Mouse (Mus musculus): ENCODE measurements around the gene Scn5a. TPM values are rescaled to one million over a fixed set of nuclear protein-coding genes. Genes with fewer than 3 reads are reported as not detected.
A peak's percentile ranks its signal among the peaks of the same experiment; 100 is the strongest.

Scn5a gene
- total RNA-seq, 1 experiment, result 0.76 TPM

DNA sequence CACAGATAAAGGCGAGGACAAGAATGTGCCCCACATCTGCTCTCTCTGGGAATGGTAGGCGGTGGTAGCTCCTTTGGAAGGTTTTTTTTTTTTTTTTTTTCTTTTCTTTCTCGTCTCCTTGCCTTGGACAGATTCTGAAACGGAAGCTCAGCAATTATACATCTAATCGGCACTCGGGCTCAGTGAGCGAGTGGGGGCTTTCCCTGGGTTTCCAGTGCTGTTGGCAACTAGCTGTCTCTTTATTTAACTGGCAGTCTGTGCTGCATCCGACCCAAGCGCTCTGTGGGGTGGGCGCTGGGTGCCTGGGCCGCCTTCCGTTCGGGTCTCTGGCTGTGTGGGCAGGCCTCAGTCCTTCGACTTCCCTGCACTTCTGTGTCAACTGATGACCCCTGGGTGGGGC lies 5.8 kb downstream of the Scn5a start:
- Histone ChIP-seq H3K27ac (ENCODE audit: insufficient read depth, low read depth, low read length, poor library complexity, severe bottlenecking) (no peak overlapping the region), H3K4me3 (ENCODE audit: insufficient read depth in 1 of 2, low read depth in 1 of 2, low read length in 2 of 2, poor library complexity in 1 of 2, severe bottlenecking in 1 of 2) (no peak overlapping the region), H3K4me1 (ENCODE audit: control insufficient read depth in 2 of 2, insufficient read depth in 2 of 2, low read length in 2 of 2, poor library complexity in 1 of 2) (peaks cover 0 to 22% of the 10 kb centered on the region in 2 experiments; a peak in 2 of 4 replicates), H3K36me3 (ENCODE audit: control insufficient read depth, insufficient read depth, low read length, poor library complexity, severe bottlenecking) (no peaks in the 10 kb centered on the region), H3K9ac (ENCODE audit: insufficient read depth, low read depth, low read length, poor library complexity, severe bottlenecking) (no peak overlapping the region), H3K9me3 (ENCODE audit: control insufficient read depth, insufficient read depth, low read depth, low read length) (no peaks in the 10 kb centered on the region)
- TF ChIP-seq MAFK (IDR thresholded peaks at IDR 0.05; ENCODE audit: insufficient read depth, low read depth, low read length), result no peak
- TF ChIP-seq ZC3H11A (IDR thresholded peaks at IDR 0.05; ENCODE audit: borderline replicate concordance, low read depth, low read length), result no peak
- TF ChIP-seq ZNF384 (IDR thresholded peaks at IDR 0.05; ENCODE audit: low read depth, low read length), result no peak
- TF ChIP-seq HCFC1 (IDR thresholded peaks at IDR 0.05; ENCODE audit: borderline replicate concordance, insufficient read depth, low read length), result no peak
- no peak for TF ChIP-seq CHD2 (IDR thresholded peaks at IDR 0.05; ENCODE audit: low read depth, low read length)
- no peak for DNase-seq (ENCODE audit: low read depth, low spot score)
- in situ Hi-C loops (cut with MboI; ENCODE audit: low sequenced_read_pairs in 2 of 2, unreplicated experiment in 2 of 2), result loop anchor here in 1 of 2 experiments (10.0 kb wide), 1 partner anchor 108 kb away; no protein-coding TSS in a partner anchor

- H3K9me3 ChIP-seq (ENCODE audit: control insufficient read depth, insufficient read depth, low read depth, low read length), result no peaks in the 10 kb centered on the region
- in situ Hi-C loops (cut with MboI; ENCODE audit: low sequenced_read_pairs in 2 of 2, unreplicated experiment in 2 of 2), result loop anchor here in 1 of 2 experiments (10.0 kb wide), 1 partner anchor 107 kb away; no protein-coding TSS in a partner anchor
- no peak overlapping the region for H3K4me3 ChIP-seq (ENCODE audit: insufficient read depth in 1 of 2, low read depth in 1 of 2, low read length in 2 of 2, poor library complexity in 1 of 2, severe bottlenecking in 1 of 2)
- no peak overlapping the region for H3K27ac ChIP-seq (ENCODE audit: insufficient read depth, low read depth, low read length, poor library complexity, severe bottlenecking)
- H3K36me3 ChIP-seq (ENCODE audit: control insufficient read depth, insufficient read depth, low read length, poor library complexity, severe bottlenecking), result no peaks in the 10 kb centered on the region
- 0 out of 2 replicates have a peak, but pooled peaks have one; percentile 17 for TF ChIP-seq HCFC1 (IDR thresholded peaks at IDR 0.05; ENCODE audit: borderline replicate concordance, insufficient read depth, low read length)
- 0 out of 2 replicates have a peak, but pooled peaks have one; percentile 39 for TF ChIP-seq MAFK (IDR thresholded peaks at IDR 0.05; ENCODE audit: insufficient read depth, low read depth, low read length)
- no peak for TF ChIP-seq ZNF384 (IDR thresholded peaks at IDR 0.05; ENCODE audit: low read depth, low read length)
- peak; percentile 89 for DNase-seq (ENCODE audit: low read depth, low spot score)
- H3K9ac ChIP-seq (ENCODE audit: insufficient read depth, low read depth, low read length, poor library complexity, severe bottlenecking), result no peak overlapping the region
- peaks cover 0 to 27% of the 10 kb centered on the region in 2 experiments; a peak in 3 of 4 replicates for H3K4me1 ChIP-seq (ENCODE audit: control insufficient read depth in 2 of 2, insufficient read depth in 2 of 2, low read length in 2 of 2, poor library complexity in 1 of 2)
Observed at GRCm38 (mm10) chr9:119571411-119571888, 7.4 kb downstream of the Scn5a start.

GRCm38 (mm10) chr9:119570652-119571051 lies 8.2 kb downstream of the Scn5a start:
- peaks cover 0 to 31% of the 10 kb centered on the region in 2 experiments; a peak in 3 of 4 replicates for H3K4me1 ChIP-seq (ENCODE audit: control insufficient read depth in 2 of 2, insufficient read depth in 2 of 2, low read length in 2 of 2, poor library complexity in 1 of 2)
- no peak for TF ChIP-seq ZC3H11A (IDR thresholded peaks at IDR 0.05; ENCODE audit: borderline replicate concordance, low read depth, low read length)
- no peak for TF ChIP-seq HCFC1 (IDR thresholded peaks at IDR 0.05; ENCODE audit: borderline replicate concordance, insufficient read depth, low read length)
- no peaks in the 10 kb centered on the region for H3K36me3 ChIP-seq (ENCODE audit: control insufficient read depth, insufficient read depth, low read length, poor library complexity, severe bottlenecking)
- in situ Hi-C loops (cut with MboI; ENCODE audit: low sequenced_read_pairs in 2 of 2, unreplicated experiment in 2 of 2), result loop anchor here in 1 of 2 experiments (10.0 kb wide), 1 partner anchor 106 kb away; no protein-coding TSS in a partner anchor
- H3K4me3 ChIP-seq (ENCODE audit: insufficient read depth in 1 of 2, low read depth in 1 of 2, low read length in 2 of 2, poor library complexity in 1 of 2, severe bottlenecking in 1 of 2), result no peak overlapping the region
- H3K9ac ChIP-seq (ENCODE audit: insufficient read depth, low read depth, low read length, poor library complexity, severe bottlenecking), result no peak overlapping the region
- DNase-seq (ENCODE audit: low read depth, low spot score), result no peak
- no peak overlapping the region for H3K27ac ChIP-seq (ENCODE audit: insufficient read depth, low read depth, low read length, poor library complexity, severe bottlenecking)
- no peaks in the 10 kb centered on the region for H3K9me3 ChIP-seq (ENCODE audit: control insufficient read depth, insufficient read depth, low read depth, low read length)

GRCm38 (mm10) chr9:119568732-119569131 lies 10.1 kb downstream of the Scn5a start:
- in situ Hi-C loops (cut with MboI; ENCODE audit: low sequenced_read_pairs in 2 of 2, unreplicated experiment in 2 of 2), result no loop called here
- H3K4me1 ChIP-seq (ENCODE audit: control insufficient read depth in 2 of 2, insufficient read depth in 2 of 2, low read length in 2 of 2, poor library complexity in 1 of 2), result peaks cover 0 to 38% of the 10 kb centered on the region in 2 experiments; a peak in 3 of 4 replicates
- TF ChIP-seq MAFK (IDR thresholded peaks at IDR 0.05; ENCODE audit: insufficient read depth, low read depth, low read length), result no peak
- no peak for TF ChIP-seq HCFC1 (IDR thresholded peaks at IDR 0.05; ENCODE audit: borderline replicate concordance, insufficient read depth, low read length)
- no peak for TF ChIP-seq CHD2 (IDR thresholded peaks at IDR 0.05; ENCODE audit: low read depth, low read length)
- no peak for TF ChIP-seq ZC3H11A (IDR thresholded peaks at IDR 0.05; ENCODE audit: borderline replicate concordance, low read depth, low read length)
- no peak for TF ChIP-seq ZNF384 (IDR thresholded peaks at IDR 0.05; ENCODE audit: low read depth, low read length)
- no peaks in the 10 kb centered on the region for H3K36me3 ChIP-seq (ENCODE audit: control insufficient read depth, insufficient read depth, low read length, poor library complexity, severe bottlenecking)
- no peak overlapping the region for H3K9ac ChIP-seq (ENCODE audit: insufficient read depth, low read depth, low read length, poor library complexity, severe bottlenecking)
- H3K9me3 ChIP-seq (ENCODE audit: control insufficient read depth, insufficient read depth, low read depth, low read length), result no peaks in the 10 kb centered on the region
- H3K27ac ChIP-seq (ENCODE audit: insufficient read depth, low read depth, low read length, poor library complexity, severe bottlenecking), result no peak overlapping the region
- no peak for DNase-seq (ENCODE audit: low read depth, low spot score)
- no peak overlapping the region for H3K4me3 ChIP-seq (ENCODE audit: insufficient read depth in 1 of 2, low read depth in 1 of 2, low read length in 2 of 2, poor library complexity in 1 of 2, severe bottlenecking in 1 of 2)

DNA sequence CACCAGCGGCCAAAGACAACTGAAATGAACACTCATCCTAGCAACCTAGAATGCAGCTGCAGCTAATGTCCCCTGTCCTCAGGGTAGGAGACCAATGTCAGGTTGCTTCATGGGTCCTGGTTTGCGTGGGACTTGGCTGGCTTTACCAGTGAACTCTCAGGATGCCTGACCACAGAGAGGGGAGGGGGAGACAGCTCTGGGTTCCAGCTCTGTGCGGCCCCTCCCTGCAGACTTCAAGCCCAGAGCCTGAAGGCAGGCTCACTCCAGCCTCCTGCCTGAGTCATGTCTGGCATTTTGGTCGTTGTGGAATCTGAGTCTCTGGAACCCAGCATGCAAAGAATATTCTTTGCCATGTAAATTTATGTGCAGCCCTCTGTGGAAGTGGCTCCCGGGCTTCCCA lies 11.0 kb downstream of the Scn5a start:
- Histone ChIP-seq H3K27ac (ENCODE audit: insufficient read depth, low read depth, low read length, poor library complexity, severe bottlenecking) (no peak overlapping the region), H3K4me3 (ENCODE audit: insufficient read depth in 1 of 2, low read depth in 1 of 2, low read length in 2 of 2, poor library complexity in 1 of 2, severe bottlenecking in 1 of 2) (no peak overlapping the region), H3K9ac (ENCODE audit: insufficient read depth, low read depth, low read length, poor library complexity, severe bottlenecking) (no peak overlapping the region), H3K4me1 (ENCODE audit: control insufficient read depth in 2 of 2, insufficient read depth in 2 of 2, low read length in 2 of 2, poor library complexity in 1 of 2) (peaks cover 0 to 38% of the 10 kb centered on the region in 2 experiments; a peak in 3 of 4 replicates), H3K36me3 (ENCODE audit: control insufficient read depth, insufficient read depth, low read length, poor library complexity, severe bottlenecking) (no peaks in the 10 kb centered on the region), H3K9me3 (ENCODE audit: control insufficient read depth, insufficient read depth, low read depth, low read length) (no peaks in the 10 kb centered on the region)
- no peak for TF ChIP-seq ZNF384 (IDR thresholded peaks at IDR 0.05; ENCODE audit: low read depth, low read length)
- no peak for TF ChIP-seq CHD2 (IDR thresholded peaks at IDR 0.05; ENCODE audit: low read depth, low read length)
- no peak for TF ChIP-seq ZC3H11A (IDR thresholded peaks at IDR 0.05; ENCODE audit: borderline replicate concordance, low read depth, low read length)
- TF ChIP-seq HCFC1 (IDR thresholded peaks at IDR 0.05; ENCODE audit: borderline replicate concordance, insufficient read depth, low read length), result no peak
- TF ChIP-seq MAFK (IDR thresholded peaks at IDR 0.05; ENCODE audit: insufficient read depth, low read depth, low read length), result no peak
- in situ Hi-C loops (cut with MboI; ENCODE audit: low sequenced_read_pairs in 2 of 2, unreplicated experiment in 2 of 2), result no loop called here
- no peak for DNase-seq (ENCODE audit: low read depth, low spot score)
